Mouse (Mus musculus) fat pad, adult 2 months (tissue): ENCODE data around the gene Larp4.
A peak's percentile ranks its signal among the peaks of the same experiment; 100 is the strongest.

ENCODE experiments used
- DNase-seq: peaks from one replicate; pipeline ENCODE4 v3.0.0-alpha.2; 2011; ENCODE audit warnings: low read depth, low spot score; ENCODE audit errors: extremely low read depth

The Larp4 gene

DNA sequence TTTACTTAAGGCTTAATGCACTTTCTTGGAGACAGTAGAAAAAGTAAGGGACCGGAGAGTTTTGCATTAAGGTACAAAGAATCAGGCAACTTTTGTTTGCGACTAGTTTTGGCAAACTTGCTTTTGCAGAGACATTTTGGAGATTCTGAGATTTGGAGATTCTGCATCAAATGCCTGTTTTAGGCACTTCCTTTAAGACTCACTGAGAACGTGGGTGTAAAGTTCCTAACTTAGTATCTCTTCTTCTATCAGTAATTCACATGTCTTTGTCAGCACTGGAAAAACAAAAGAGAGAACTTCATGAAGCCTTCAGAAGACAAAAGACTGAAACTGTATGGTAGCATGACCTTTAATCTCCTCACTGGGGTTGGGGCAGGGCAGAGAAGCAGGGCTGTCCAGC is 87.8 kb downstream of the Larp4 start:
- no peak for DNase-seq

DNA sequence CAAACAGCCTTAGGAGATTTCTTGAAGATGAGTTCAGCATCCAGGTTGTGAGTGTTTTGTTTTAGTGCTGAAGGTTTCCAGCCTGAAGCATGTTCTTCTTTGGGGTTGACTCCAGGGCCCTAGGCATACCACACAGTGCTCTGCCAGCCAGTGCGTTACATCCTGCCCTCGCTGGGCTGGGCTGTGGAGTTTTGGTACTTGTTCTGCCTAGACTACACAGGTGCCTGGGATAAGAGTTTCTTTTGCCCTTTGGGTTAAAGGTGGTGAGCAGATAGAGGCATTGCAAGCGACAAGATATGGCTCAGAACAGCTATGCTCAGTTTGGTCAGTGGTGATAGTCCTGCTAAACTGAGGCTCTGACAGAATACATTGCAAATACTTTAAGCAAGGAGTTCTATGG is 88.3 kb downstream of the Larp4 start:
- DNase-seq, result no peak

DNA sequence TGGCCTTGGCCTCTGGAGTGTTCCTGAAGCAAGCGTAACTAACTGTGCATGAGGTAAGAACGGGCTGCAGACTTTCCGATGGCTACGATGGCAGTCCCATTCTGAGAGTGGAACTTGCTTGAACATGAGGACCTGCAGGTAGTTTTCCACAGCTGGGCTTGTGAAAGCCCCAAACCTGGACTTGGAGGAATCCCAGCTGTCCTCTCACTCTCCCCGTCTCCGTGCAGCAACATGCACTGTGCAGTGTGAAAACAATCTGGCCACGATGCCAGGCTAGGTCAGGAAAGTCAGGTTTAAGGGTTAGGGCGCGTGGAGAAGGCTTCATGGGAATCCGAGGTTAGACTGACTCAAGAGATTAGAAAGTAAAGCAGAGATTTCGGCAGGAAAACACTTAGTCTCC is 89.0 kb downstream of the Larp4 start:
- DNase-seq, result peak; percentile 72

DNA sequence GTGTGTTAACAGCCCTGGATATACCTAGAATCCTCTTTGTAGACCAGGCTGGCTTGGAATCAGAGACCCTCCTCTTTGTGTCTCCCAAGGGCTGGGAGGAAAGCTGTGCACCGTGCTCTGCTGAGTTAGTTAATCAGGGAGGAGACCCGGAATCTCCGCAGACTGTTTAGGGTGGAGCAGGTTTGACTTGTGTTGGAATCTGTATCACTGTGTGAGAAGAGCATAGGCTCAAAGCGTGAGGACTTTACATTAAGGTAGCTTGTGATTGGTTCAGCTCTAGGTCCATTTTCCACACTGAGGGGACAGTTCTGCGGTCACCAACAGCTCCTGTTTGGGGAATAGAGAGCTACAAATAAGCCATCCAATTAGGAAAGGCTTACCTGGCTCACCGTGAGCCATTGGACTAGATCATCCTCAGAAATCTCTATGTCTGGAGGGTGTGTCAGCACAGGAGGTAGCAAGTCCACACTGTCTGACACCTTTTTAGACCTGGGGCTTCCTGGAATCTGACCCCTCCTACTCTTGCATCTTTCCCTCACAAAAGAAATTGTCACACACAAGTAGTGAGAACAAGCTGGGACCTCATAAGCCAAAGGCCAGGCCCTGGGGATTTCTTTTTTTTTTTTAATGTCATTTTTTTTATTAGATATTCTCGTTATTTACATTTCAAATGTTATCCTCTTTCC is 89.9 kb downstream of the Larp4 start:
- no peak for DNase-seq

DNA sequence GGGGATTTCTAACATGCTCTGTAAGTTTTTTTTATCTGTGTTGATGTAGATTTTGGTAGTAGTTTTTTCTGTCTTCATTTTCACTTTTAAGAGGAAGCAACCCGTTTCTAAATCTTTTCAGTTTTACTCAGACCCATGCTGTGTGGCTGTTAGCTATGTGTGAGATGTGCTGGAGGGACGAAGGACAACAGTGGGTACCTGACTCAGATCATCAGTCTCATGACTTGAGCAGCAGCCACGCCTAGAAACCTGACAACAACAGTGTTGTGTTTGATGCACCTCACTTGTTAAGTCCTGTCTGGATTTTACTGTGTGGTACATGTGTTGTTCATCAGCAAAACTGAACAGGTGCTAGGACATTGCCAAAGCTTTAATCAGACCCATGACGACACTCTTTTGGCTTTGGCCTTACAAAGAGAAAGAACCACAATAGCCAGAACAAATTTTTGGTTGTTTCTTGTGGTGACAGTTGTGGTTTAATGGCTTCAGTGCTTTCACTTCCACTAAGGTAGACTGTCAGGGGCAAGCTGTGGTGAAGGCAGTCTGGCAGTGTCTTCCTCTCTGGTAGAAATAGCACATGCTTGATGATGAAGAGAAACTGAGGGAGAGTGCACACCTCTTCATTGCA is 90.8 kb downstream of the Larp4 start:
- no peak for DNase-seq

DNA sequence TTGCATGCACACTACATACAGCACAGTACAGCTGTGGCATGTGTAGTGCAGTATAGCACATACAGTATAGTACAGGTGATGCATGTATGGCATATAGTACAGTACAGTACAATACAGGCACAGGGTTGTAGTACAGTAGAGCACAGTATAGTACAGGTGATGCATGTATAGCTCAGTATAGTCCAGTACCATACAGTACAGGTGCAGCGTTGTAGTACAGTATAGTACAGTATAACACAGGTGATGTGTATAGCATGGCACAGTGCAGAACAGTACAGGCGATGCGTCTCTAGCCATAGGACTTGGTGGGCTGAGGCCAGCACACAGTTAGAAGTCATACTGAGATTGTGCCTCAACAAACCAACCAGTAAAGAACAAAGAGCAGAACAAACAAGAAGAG is 91.5 kb downstream of the Larp4 start:
- no peak for DNase-seq

DNA sequence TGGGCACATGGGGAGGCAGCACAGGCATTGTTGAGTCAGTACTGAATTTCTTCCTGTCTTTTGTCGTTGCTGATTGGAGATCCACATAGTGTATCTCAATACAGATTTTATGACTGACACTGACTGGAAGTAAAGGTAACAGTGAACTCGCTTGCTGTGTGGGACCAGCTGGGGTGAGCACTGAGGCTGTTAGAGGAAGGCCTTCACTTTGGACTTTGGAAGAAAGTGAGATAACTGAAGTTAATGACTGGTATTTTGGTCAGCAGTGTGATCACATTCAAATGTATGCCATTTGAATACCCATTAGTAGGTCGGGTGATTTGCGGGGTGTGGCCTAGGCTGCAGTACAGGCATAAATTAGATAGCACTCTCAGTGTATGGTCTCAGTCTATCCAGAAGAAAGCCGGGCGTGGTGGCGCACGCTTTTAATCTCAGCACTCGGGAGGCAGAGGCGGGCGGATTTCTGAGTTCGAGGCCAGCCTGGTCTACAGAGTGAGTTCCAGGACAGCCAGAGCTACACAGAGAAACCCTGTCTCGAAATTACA is 93.4 kb downstream of the Larp4 start:
- DNase-seq, result no peak
